Mouse (Mus musculus) T-cell, adult 2 months (primary cell): ENCODE results near the gene Coch.
"Not testable (repeated sequence)": the region's sequence is repeated elsewhere in the genome, so short reads cannot be mapped to it uniquely, and the experiment has no call there.

Experiments used
- DNase-seq: peaks from one replicate; pipeline ENCODE4 v3.0.0; 2022; ENCODE audit warnings: low spot score

The Coch gene

DNA sequence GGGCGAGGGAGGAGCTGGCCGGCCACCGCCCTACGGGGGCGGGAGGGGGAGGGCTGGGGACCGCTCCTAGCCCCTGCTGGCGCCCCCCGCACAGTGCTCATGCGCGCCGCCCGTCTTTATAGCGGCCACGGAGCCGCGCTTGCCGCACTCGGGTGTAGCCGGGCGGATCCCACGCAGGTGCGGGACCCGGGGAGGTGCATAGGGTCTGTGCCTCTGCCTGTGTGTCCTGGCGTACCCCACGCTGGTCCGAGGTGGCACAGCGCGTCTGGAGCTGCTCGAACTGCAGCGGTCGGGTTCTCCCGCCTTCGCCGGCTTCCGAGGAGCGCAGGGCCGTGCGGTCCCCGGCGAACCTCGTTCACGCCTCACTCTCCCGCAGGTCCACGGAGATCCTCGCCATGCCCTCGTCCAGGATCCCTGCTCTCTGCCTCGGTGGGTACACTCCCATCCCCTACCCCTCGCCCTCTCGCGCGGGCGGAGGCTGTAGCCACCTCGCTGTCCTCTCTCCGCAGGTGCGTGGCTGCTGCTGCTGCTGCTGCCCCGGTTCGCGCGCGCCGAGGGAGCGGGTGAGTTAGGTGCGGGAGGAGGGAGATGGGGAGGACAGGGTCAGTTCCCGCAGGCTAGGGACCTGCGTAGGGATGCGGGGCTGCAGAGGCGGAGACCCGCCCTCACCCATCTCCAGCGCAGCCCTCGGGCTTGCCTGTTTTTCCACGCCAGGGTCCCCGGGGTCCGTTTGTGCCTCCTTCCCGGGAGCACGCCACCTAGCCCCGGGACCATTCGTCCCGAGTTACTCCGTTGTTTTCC lies at the start of gene Coch:
Coch (plus strand) TSS at position 113 of the 801 bp plus-strand sequence.
- DNase-seq, result no peak

DNA sequence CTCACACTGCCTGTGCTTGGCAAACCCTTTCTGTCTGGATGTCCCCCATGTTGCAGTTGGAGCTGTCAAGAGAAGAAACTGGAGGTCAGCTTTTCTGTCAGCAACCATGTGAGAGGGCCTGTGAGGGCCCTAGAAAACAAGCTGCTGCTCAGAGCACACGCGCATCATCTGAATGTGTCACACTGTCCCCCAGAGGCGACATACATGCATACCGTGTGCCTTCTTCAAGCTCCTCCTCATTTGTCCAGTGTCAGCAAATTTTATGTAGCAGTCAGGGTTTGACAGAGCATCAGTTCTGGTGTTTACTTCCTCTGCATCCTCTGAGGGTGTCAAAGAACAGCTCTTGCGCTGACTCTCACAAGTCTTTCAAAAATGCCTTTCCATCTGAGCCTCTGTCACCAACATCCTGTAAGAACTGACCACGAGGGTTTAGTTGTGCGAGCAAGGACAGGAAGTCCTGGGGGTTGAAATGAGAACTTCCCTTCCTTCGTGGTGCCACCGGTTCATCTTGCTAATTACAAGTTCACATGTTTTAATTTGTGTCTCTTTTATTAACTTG lies 49.7 kb upstream of the Coch start:
- no peak for DNase-seq

DNA sequence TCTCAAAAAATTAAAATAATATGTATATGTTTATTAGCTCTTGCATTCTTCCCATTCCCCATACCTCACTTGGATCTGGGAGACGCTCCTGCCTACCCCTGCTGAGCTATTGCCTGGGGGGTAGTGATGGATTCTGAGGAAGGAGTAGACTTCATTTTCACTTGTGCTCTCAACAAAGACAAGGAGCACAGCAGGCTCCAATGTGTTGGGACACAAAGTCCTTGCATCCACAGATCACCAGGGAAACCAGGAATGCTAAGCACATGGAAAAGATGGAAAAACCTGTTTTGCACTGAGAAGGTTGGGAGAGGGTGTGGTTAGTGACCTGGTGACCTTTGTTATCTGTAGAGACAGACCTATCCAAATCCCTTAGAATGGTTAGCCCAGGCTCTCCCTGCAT lies 38.1 kb upstream of the Coch start:
- DNase-seq, result no peak

DNA sequence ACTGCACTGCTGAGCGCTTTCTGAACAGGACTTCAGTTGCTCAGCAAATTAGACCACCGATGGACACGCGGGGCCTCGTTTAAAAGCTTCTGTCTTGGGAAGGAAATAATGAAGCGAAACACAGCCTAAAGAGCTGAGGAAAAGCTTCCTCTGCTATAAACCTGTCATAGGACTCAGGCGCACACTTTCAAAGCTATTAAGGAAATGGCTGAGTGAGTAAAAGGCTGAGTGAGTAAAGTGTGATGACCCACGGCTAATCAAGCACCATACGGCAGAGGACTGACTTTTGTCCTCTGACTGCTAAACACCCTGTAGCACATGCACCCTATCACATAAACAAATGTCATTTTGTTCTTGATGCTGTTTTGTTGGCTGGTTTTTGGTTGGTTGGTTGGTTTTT lies 31.7 kb upstream of the Coch start:
- DNase-seq, result no peak

DNA sequence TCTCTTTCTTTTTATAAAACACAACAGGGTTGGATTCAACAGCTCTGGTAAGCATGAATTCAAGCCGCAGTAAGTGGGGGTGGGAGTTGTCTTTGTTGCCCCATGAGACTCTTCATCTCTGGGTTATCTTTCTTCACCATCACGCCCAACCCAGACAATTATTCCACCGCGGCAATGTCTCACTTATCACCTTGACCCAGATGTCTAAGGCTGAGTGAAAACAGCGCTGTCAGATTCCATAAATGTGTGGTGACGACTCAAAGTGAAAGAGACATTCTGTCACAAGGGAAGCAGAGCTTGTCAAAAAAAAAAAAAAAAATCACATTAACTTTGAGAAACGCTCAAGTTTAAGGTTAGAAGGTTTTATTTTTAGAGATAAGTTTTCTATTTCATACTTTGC lies 25.9 kb upstream of the Coch start:
- no peak for DNase-seq

DNA sequence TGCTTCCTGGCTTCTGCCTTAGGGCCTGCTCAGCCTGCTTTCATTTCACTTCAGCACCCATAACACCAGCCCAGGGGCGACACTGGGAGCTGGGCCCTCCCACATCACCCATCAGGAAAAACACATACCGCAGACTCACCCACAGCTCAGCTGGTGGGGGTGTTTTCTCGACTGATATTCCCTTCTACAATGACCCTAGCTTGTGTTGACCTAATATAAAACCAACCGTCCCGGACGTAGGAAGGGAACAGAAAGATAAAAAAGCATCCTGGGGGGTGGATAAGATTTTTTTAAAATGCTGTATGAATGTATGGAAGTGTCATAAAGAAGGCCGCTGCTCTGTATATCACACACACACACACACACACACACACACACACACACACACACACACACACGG lies 23.7 kb upstream of the Coch start:
- no peak for DNase-seq

DNA sequence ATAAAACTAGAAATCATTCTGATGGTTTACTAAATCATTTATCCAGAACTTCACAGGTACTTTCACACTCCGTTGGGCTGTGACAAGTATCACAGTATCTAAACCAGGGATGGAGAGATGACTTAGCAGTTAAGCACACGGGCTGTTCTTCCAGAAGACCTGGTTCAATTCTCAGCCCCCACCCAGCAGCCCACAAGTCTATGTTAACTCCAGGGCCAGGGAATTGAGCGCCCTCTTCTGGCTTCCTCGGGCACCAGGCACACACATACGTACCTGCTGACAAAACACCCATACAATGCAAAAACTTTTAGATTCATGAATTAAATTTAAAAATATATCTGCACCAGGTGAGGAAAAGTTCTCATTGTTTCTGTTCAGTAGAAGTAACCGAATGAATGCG lies 23.2 kb upstream of the Coch start:
- DNase-seq, result no peak

DNA sequence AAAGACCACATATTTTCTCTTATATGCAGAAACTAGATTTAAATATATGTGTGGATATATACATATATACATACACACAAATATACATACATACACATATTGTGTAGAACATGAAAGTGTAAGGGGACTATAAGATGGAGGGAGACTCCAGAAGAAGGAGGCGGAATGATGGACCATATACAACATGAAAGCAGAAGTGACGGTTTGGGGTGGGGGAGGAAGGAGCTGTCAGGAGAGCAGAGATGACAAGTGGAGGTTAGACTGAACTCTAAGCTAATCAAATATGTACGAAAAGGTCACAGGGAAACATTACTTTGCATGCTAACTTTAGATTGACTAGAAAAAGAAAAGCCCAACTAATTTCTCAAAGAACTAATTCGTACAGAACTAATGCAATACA lies 20.5 kb upstream of the Coch start:
- DNase-seq, result no peak

DNA sequence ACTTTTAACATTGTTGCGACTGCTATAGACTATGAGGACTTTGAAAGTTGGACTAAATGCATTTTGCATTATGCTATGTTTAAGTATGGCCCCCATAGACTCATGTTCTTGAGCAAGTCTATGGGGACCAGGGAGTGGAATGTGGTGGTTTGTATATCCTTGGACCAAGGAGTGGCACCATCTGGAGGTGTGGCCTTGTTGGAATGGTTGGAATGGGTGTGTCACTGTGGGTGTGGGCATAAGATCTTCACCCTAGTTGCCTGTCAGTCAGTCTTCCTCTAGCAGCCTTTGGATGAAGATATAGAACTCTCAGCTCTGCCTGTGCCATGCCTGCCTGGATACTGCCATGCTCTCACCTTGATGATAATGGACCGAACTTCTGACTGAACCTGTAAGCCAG lies 15.3 kb upstream of the Coch start:
- DNase-seq, result not testable (repeated sequence)

DNA sequence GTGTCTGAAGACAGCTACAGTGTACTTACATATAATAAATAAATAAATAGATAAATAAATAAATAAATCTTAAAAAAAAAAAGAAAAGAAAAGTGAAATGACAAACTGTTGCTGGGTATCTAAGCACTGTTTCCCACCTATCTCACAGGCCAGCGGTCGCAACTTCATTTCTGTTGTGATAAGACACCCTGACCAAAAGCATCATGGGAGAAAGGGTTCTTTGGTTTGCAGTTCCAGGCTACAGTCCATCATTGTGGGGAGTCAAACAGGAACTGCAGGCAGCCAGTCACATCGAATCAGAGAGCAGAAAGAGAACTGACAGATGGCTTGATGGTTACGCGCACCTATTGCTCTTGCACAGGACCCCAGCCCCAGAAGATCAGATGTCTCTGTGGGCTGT lies 3.9 kb upstream of the Coch start:
- DNase-seq, result no peak

DNA sequence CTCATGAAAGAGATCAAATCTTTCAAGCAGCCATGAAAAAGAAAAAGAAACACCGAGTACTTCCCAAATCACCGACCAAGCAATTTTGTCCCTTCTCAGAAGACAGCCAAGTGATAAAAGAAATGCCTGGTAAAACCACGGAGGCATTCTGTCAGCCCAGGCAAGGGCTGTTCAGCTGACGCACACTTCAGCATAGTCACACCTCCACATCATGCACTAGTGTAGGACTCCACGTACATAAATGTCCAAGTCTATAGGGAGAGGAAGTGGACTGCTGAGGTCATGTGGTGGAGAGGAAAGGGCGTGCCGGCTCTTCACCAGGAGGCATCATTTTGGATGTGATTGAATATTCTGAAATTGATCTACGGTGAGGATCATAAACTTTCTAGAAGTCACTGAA lies 1.2 kb upstream of the Coch start:
- DNase-seq, result no peak

DNA sequence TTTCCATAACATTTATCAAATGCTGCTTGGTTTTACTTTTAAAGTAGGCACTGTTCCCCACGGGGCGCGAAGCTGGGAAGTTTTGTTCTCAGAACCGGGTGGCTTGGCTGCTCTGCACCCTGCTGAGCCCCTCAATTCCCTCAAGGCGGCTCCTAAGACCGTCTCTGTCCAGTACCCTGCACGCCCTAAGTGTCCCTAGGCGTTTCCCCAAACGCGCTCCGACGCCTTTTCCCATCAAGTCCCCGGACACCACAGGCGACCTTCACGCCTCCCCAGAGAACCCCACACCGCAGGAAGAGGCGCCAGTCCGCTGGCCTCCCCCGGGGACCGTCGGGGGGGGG lies 283 bp upstream of the Coch start:
- no peak for DNase-seq

DNA sequence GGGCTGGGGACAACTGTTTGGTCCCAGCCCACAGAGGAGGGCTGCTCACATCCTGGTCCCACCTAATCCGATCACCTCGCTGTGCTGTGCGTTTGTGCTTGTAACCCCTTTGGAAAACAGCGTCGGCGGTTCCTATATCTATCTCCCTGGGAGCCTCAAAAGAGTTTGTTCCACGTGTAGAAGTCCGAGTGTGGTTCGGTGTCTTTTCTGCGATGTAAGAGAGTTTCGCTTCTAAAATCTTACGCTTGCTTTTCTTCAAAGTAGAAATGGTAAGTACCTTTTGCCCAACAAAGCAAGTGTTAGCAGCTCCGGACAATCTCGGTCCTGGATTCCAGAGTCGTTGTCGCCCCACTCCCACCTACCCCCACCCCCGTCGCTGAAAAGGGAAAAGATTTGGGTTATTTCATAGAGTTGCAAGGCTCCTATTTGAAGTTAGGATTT lies 909 bp downstream of the Coch start:
- no peak for DNase-seq

DNA sequence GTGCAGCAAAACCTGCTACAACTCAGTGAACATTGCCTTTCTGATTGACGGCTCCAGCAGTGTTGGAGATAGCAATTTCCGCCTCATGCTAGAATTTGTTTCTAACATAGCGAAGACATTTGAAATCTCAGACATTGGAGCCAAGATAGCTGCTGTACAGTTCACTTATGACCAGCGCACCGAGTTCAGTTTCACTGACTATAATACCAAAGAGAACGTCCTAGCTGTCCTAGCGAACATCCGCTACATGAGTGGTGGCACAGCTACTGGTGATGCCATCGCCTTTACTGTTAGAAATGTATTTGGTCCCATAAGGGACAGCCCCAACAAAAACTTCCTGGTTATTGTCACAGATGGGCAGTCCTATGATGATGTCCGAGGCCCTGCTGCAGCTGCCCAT lies 10.2 kb downstream of the Coch start:
- DNase-seq, result no peak

DNA sequence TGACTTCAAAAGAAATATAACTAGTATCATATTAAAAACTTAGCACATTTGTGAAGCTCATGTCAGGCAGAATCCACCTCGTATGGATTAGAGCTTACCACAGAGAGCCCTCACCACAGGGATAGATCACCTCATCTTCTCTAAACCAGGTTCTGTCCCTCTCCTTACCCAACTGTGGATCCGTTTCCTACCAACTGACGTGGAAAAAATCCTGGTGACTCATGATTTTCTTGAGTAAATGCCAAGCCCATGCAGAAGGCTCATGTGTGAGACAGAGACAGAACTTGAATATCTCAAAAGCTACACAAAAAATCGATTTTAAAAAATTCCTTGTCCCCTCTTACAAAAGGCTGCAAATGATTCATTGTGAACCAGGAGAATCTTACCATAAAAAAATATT lies 13.0 kb downstream of the Coch start:
- DNase-seq, result no peak

DNA sequence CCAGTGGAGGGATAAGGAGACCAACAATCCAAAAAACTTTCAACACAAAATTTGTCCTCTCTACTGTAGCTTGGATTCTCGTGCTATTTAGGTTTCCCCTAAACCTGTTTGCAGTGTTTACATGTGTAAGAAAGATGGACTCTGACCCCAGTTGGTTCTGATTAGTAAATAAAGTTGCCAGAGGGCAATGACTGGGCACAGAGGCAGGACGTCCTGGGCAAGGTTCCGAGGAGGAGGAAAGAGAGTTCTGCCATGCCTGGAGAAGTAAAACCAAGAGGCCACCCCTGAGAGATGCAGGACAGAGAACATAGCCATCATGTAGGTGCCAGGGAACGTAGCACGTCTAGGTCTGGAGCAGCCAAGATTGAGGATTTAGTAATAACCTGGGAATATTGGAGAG lies 19.2 kb downstream of the Coch start:
- no peak for DNase-seq

DNA sequence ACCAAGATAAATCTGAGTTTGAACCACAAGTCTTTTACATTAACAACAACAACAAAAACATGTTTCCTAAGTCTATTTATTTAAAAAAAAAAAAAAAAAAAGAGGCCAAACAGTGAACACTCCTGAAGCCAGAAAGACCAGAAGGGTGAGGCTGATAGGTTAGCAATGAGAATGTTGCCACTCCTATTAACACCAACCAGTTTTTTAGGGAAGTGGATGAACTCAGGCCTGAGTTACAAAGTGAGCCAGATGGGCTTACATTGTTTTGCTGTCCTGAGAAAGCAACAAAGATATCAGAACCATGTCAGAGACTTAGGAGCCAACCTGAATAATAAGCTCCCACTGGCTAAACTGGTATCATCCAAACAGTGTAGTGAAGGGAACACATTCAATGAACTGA lies 27.4 kb downstream of the Coch start:
- no peak for DNase-seq

DNA sequence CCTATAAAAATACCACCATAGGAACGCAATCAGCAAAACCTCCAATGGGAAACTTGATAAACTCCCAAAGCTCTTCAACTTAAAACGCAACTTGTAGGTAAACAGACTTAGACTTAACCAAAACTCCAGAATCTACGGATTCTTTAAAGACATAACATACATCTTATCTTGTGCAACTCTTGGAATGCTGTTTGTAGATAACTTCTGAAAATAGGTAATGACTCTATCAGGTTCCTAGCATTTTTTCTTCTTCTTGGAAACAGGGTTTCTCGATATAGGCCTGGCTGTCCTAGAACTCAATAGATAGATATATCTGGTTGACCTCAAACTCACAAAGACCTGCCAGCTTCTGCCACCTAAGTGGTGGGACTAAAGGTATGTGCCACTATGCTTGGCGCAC lies 28.0 kb downstream of the Coch start:
- DNase-seq, result no peak

DNA sequence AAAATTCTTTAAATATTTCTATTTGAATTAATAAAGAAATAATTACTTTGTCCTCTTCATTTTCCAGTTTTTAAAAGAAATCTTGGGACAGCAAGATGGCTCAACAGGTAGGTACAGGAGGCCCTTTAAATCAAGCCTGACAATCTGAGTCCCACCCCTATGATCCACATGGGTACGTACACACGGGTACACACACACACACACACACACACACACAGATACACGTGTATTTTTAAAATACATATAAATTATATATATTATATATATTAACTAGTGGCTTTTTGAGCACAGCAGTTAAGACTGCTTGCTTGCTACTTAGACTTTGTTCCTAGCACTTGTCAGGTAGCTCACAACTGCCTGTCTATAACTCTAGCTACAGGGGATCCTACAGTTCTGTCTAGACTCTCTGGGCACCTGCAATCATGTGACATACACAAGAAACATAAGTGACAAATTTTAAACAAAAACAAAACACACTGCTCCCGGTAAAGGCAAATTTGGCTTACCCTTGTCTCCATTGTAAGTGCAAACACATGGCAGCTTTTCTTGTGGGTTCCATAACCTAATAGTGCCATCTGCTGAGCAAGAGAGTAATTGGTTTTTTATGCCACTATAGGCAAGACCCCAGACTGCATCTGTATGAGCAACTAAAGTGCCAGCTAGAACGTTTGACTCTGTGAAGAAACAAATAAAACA lies 29.7 kb downstream of the Coch start:
- DNase-seq, result no peak

DNA sequence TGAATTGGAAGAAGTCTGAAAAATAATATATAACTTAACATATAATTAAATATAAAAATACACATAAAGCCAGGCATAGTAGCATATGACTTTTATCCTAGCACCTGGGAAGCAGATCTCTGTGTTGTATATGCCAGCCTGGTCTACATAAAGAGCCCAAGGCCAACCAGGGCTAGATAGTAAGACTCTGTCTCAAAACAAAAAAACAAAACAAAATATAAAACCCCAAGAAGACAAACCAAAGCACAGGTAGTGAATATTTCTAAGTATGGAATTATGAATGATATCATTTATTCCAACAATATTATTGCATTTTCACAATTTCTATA lies 30.2 kb downstream of the Coch start:
- no peak for DNase-seq

DNA sequence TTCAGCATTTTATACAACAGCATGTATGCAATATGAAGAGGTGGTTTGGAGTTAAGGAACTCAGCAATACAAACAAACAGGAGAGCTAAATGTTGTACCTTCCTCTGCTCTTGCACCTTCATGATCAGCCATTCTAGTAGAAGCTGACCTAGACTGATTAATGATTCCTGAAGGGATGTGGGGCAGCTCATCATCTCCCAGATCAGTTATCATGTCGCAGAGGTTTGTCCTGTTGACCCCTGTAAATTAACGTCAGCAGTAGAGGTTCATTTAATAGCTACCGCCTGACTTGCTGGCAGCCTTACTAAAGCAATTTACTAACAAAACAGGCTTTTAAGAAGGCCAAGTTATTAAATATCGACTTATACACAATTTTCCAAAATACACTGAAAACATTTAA lies 40.3 kb downstream of the Coch start:
- no peak for DNase-seq

DNA sequence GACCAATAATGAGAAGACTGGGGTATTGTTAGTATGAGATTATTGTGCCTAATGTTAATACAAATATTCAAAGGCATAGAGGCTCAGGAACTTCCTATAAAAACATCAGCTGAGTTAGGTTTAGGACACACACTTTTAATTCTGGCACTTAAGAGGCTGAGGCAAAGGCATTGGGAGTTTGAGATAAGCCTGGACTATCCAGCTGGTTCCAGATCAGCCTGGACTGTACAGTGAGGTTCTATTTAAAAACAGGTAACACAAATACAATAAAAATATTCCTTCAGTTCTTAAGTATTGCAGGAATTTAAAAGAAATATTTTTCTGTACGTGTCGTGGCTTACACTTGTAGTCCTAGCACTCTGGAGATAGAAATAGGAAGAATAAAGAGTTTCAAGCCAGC lies 43.1 kb downstream of the Coch start:
- no peak for DNase-seq

DNA sequence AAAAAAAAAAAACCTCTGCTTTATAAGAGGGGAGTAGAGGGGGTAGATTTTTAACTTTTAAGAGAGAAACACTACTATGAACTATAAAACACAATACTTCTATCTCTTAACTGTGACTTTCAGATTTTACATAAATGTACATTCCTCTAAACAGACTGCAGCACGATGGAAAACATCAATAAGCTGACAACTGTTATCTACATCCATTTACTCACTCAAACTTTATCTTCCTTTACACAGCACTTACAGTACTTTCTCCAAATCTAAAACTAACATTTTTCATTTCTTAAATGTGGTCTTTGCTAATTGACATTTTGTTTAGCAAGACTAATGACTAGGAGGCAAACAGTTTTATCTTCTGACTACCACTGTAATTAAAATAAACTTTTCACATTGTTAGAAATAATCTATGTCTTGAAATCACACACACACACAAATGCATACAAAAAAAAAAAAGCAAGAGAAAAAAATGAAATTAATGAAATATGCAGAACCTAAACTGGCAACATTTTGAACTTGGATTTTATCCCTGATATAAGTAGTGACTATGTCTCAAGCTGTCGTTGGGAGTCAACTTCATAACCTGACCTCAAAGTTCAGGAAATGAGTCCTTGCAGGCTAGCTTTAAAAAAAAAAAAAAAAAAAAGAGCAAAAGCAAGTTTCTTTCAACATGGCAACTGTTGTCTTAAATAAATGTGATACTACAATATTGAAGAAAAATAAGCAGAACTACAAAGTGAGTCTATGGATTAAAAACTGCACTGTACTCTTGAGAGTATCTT lies 43.7 kb downstream of the Coch start:
- DNase-seq, result no peak
